Mouse (Mus musculus): ENCODE results near the gene Mab21l1.

Gene Mab21l1

GRCm38 (mm10) chr3:55782056-55782687 lies at the start of gene Mab21l1:
Mab21l1 (plus strand) TSS chr3:55782510.
- in situ Hi-C loops (cut with MboI, MseI) = loop anchor here in 1 of 2 experiments (10.0 kb wide), 1 partner anchor 137 kb away; no protein-coding TSS in a partner anchor

GRCm38 (mm10) chr3:55733665-55734064 lies 48.6 kb upstream of the Mab21l1 start:
- in situ Hi-C loops (cut with MboI, MseI) = no loop called here

- in situ Hi-C loops (cut with MboI, MseI) = no loop called here
Measured at GRCm38 (mm10) chr3:55741428-55741827, 40.9 kb upstream of the Mab21l1 start.

GRCm38 (mm10) chr3:55742218-55742617 lies 40.1 kb upstream of the Mab21l1 start:
- in situ Hi-C loops (cut with MboI, MseI) = no loop called here

GRCm38 (mm10) chr3:55742654-55743053 lies 39.7 kb upstream of the Mab21l1 start:
- in situ Hi-C loops (cut with MboI, MseI) = no loop called here

- in situ Hi-C loops (cut with MboI, MseI) = no loop called here
Measured at GRCm38 (mm10) chr3:55743885-55744284, 38.4 kb upstream of the Mab21l1 start.

GRCm38 (mm10) chr3:55750445-55751065 lies 31.8 kb upstream of the Mab21l1 start:
- in situ Hi-C loops (cut with MboI, MseI) = no loop called here

GRCm38 (mm10) chr3:55751363-55751762 lies 30.9 kb upstream of the Mab21l1 start:
- in situ Hi-C loops (cut with MboI, MseI) = no loop called here

GRCm38 (mm10) chr3:55752558-55752957 lies 29.8 kb upstream of the Mab21l1 start:
- in situ Hi-C loops (cut with MboI, MseI) = no loop called here

- in situ Hi-C loops (cut with MboI, MseI) = no loop called here
Measured at GRCm38 (mm10) chr3:55753872-55754271, 28.4 kb upstream of the Mab21l1 start.

- in situ Hi-C loops (cut with MboI, MseI) = no loop called here
Measured at GRCm38 (mm10) chr3:55754981-55755608, 27.2 kb upstream of the Mab21l1 start.

GRCm38 (mm10) chr3:55755805-55756601 lies 26.3 kb upstream of the Mab21l1 start:
- in situ Hi-C loops (cut with MboI, MseI) = no loop called here

GRCm38 (mm10) chr3:55756602-55757190 lies 25.6 kb upstream of the Mab21l1 start:
- in situ Hi-C loops (cut with MboI, MseI) = no loop called here

- in situ Hi-C loops (cut with MboI, MseI) = no loop called here
Measured at GRCm38 (mm10) chr3:55758297-55758696, 24.0 kb upstream of the Mab21l1 start.

GRCm38 (mm10) chr3:55763591-55763990 lies 18.7 kb upstream of the Mab21l1 start:
- in situ Hi-C loops (cut with MboI, MseI) = no loop called here

- in situ Hi-C loops (cut with MboI, MseI) = no loop called here
Measured at GRCm38 (mm10) chr3:55768654-55769053, 13.7 kb upstream of the Mab21l1 start.

- in situ Hi-C loops (cut with MboI, MseI) = no loop called here
Measured at GRCm38 (mm10) chr3:55769308-55769707, 13.0 kb upstream of the Mab21l1 start.

- in situ Hi-C loops (cut with MboI, MseI) = no loop called here
Measured at GRCm38 (mm10) chr3:55774203-55774602, 8.1 kb upstream of the Mab21l1 start.

GRCm38 (mm10) chr3:55775245-55775644 lies 7.1 kb upstream of the Mab21l1 start:
- in situ Hi-C loops (cut with MboI, MseI) = no loop called here

- in situ Hi-C loops (cut with MboI, MseI) = no loop called here
Measured at GRCm38 (mm10) chr3:55775753-55776152, 6.6 kb upstream of the Mab21l1 start.

- in situ Hi-C loops (cut with MboI, MseI) = no loop called here
Measured at GRCm38 (mm10) chr3:55777501-55777900, 4.8 kb upstream of the Mab21l1 start.
